Mouse (Mus musculus): ENCODE results near the gene Cd55. TPM values are rescaled to one million over a fixed set of nuclear protein-coding genes. Genes with fewer than 3 reads are reported as not detected.
A peak's percentile ranks its signal among the peaks of the same experiment; 100 is the strongest.

Cd55 gene
- 12.8 and 13.0 TPM in 2 replicates for polyA plus RNA-seq (2014; fragmentation: Nextera tagmentation; extraction: Ambion mirVana)

DNA sequence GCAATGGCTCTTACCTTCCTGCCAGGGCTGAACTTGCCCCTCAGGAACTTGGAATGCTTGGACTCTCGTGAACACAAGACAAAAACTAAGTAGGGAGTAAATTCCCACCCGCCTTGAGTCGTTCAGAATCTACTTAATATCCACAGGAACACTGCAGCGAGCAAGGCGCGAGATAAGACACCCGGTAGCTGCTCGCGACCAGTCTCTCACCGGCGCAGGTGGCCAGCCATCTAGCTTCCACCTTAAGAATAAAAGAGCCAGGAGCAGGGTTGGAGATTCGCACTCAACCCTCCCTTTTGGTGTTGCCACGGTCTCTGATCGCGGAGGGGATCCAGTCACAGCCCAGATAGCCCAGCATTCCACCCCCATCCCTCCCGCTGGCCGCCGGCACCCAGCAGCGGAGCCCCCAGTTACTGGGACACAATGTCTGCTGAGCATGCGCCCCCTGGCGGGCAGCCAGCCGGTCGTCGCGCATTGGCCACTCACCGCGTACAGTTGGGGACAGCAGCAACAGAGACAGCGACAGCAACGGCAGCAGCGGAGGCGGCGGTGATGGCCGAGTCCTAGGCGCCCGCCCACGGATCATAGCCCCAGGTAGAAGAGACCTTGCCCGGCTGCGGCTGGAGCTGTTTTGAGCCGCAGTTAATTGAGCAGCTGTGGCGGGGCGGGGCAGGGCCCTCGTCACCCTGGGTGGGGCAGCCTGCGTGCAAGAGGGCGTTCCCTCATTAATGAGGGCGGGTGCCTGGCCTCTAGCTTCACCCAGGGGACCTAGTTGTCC, at the start of gene Cd55:
Gene Cd55 (minus strand): TSS at position 661 of the 778 bp plus-strand sequence.
- under 1% methylated on average over 44 of the region's 45 CpGs for WGBS
- Histone ChIP-seq H3K27me3 (ENCODE audit: control insufficient read depth, insufficient read depth, low read length) (no peaks in the 10 kb centered on the region), H3K4me2 (replicated peaks; ENCODE audit: low read depth, low read length) (peak within 1 kb of the TSS; percentile 74), H3K36me3 (ENCODE audit: control insufficient read depth, insufficient read depth, low read length) (no peaks in the 10 kb centered on the region), H3K27ac (ENCODE audit: low read depth, low read length) (no peak within 1 kb of the TSS), H3K9ac (ENCODE audit: low read depth, low read length) (peak within 1 kb of the TSS; percentile 48), H3K4me3 (ENCODE audit: low read length) (peak within 1 kb of the TSS; percentile 54), H3K9me3 (ENCODE audit: control insufficient read depth, low read length) (no peaks in the 10 kb centered on the region), H3K4me1 (ENCODE audit: control insufficient read depth, insufficient read depth, low read length) (no peaks in the 10 kb centered on the region)
- ATAC-seq (ENCODE audit: low FRiP score, low TSS enrichment), result peak; percentile 91

DNA sequence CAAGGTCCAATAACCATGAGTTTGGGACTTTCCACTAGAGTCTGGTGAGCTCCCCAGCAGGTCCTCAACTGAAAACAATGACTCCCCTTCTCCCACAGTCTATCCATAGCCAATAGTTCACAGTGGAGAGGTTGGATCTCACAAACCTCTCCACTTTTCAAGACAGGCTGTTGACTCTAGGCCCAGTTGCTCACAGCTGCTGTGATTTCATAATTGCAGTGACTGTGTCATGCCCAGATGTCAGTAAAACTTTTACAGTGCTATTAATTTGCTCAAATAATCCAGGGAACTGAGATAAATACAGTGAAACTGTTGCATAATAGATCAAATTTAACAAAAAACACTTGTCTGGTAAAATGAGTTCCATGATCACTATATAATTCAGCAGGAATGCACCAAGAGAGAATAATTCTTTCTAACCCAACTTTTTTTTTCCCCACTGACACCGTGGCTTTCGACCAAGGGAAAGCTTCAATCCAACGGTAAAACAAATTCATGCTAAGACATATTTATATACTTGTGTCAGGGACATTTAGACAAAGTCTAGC, 49.4 kb upstream of the Cd55 start:
- H3K27me3 ChIP-seq (ENCODE audit: control insufficient read depth, insufficient read depth, low read length), result no peaks in the 10 kb centered on the region
- peak; percentile 22; the same call in 1 of the 2 replicates for ATAC-seq (ENCODE audit: low FRiP score, low TSS enrichment)
- 72% methylated on average over 3 of the region's 3 CpGs for WGBS
- no peak overlapping the region for H3K4me2 ChIP-seq (replicated peaks; ENCODE audit: low read depth, low read length)
- no peak overlapping the region for H3K27ac ChIP-seq (ENCODE audit: low read depth, low read length)
- no peak overlapping the region for H3K4me3 ChIP-seq (ENCODE audit: low read length)
- H3K36me3 ChIP-seq (ENCODE audit: control insufficient read depth, insufficient read depth, low read length), result no peaks in the 10 kb centered on the region
- H3K4me1 ChIP-seq (ENCODE audit: control insufficient read depth, insufficient read depth, low read length), result no peaks in the 10 kb centered on the region
- H3K9ac ChIP-seq (ENCODE audit: low read depth, low read length), result no peak overlapping the region
- no peaks in the 10 kb centered on the region for H3K9me3 ChIP-seq (ENCODE audit: control insufficient read depth, low read length)

DNA sequence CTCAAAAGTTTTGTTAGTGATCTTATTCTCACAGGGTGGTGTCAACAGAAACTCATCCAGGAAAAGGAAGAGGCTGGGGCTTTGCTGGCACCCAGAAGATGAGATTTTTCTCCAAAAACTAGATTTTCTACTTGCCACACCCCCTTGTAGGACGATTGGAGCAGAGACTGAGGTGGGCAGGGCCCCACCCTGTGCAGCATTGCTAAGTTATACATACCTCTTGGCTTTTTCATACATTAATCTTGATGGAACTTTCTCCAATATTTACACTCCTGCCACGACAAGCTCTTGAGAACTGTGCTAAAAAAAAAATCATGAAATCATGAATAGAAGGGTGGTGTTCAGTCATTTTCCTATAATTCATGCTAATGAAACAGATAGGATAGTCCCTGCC, 46.4 kb upstream of the Cd55 start:
- no peak for ATAC-seq (ENCODE audit: low FRiP score, low TSS enrichment)
- WGBS, result 50% methylated on average over 2 of the region's 2 CpGs
- H3K27ac ChIP-seq (ENCODE audit: low read depth, low read length), result no peak overlapping the region
- H3K9me3 ChIP-seq (ENCODE audit: control insufficient read depth, low read length), result no peaks in the 10 kb centered on the region
- no peaks in the 10 kb centered on the region for H3K36me3 ChIP-seq (ENCODE audit: control insufficient read depth, insufficient read depth, low read length)
- no peak overlapping the region for H3K4me2 ChIP-seq (replicated peaks; ENCODE audit: low read depth, low read length)
- no peaks in the 10 kb centered on the region for H3K27me3 ChIP-seq (ENCODE audit: control insufficient read depth, insufficient read depth, low read length)
- H3K9ac ChIP-seq (ENCODE audit: low read depth, low read length), result no peak overlapping the region
- H3K4me1 ChIP-seq (ENCODE audit: control insufficient read depth, insufficient read depth, low read length), result no peaks in the 10 kb centered on the region
- H3K4me3 ChIP-seq (ENCODE audit: low read length), result no peak overlapping the region

DNA sequence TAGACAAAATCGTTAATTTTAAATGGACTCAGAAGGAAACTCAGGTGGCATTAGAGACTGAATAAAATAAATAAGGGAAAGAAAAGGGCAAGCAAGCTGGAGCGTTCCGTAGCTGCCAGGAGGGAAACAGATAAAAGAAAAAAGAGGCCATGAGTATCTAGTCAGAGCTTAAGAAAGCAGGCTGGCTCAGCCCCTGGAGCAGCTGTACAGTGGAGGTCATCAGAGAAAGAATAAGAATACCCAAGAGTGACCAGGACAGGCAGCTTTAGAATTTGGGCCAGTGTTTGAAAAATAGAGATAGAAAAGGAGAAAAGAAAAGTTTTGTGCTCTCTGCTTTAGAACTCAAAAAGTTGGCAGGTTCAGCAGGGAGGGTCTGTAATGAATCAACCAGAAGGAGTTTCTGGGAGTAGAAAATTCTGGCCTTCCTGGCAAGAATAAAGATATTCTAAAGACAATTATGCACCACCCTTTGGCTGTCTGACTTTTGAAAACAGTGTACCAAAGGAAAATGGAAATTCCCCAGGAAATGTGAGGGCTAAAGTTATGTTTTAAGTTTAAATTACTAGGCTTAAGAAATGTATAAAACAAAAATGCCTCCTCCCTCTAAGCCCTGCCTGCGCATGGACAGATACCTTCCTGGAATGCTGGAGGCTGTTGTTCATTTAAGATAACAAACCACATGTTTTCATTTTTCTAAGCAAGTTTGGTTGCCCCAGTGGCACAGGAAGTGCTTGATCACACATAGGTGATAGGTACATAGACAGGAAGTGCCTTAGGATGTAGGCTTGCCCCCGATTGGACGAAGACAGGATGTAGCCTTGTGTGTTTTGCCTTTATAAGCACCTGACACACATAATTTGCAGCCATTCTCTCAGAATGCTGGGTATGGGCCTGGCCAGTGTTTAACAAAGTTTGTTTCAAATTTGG, 45.7 kb upstream of the Cd55 start:
- H3K36me3 ChIP-seq (ENCODE audit: control insufficient read depth, insufficient read depth, low read length), result no peaks in the 10 kb centered on the region
- H3K9me3 ChIP-seq (ENCODE audit: control insufficient read depth, low read length), result no peaks in the 10 kb centered on the region
- no peak for ATAC-seq (ENCODE audit: low FRiP score, low TSS enrichment)
- no peaks in the 10 kb centered on the region for H3K27me3 ChIP-seq (ENCODE audit: control insufficient read depth, insufficient read depth, low read length)
- 72% methylated on average over 6 of the region's 6 CpGs for WGBS
- H3K9ac ChIP-seq (ENCODE audit: low read depth, low read length), result no peak overlapping the region
- H3K4me3 ChIP-seq (ENCODE audit: low read length), result no peak overlapping the region
- no peak overlapping the region for H3K4me2 ChIP-seq (replicated peaks; ENCODE audit: low read depth, low read length)
- H3K27ac ChIP-seq (ENCODE audit: low read depth, low read length), result no peak overlapping the region
- H3K4me1 ChIP-seq (ENCODE audit: control insufficient read depth, insufficient read depth, low read length), result no peaks in the 10 kb centered on the region

DNA sequence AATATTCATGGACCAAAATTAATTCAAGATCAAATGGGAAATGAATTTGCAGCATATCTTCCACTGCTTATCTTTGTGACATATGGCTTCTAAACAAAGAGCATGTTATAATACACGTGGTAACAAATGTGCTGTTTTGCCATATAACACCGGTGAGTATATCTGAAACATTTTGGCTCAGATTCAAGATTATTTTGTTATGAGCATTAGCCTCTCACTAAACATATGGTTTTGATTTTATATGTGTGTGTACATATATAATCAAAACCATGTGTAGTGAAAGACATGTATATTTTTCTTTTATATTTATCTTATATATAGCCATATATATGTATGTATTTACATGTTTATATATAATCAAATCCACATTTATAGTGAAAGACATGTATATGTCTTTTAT, 44.9 kb upstream of the Cd55 start:
- no peaks in the 10 kb centered on the region for H3K9me3 ChIP-seq (ENCODE audit: control insufficient read depth, low read length)
- no peak overlapping the region for H3K4me3 ChIP-seq (ENCODE audit: low read length)
- no peaks in the 10 kb centered on the region for H3K27me3 ChIP-seq (ENCODE audit: control insufficient read depth, insufficient read depth, low read length)
- ATAC-seq (ENCODE audit: low FRiP score, low TSS enrichment), result no peak
- H3K4me1 ChIP-seq (ENCODE audit: control insufficient read depth, insufficient read depth, low read length), result no peaks in the 10 kb centered on the region
- no peak overlapping the region for H3K4me2 ChIP-seq (replicated peaks; ENCODE audit: low read depth, low read length)
- H3K9ac ChIP-seq (ENCODE audit: low read depth, low read length), result no peak overlapping the region
- no peak overlapping the region for H3K27ac ChIP-seq (ENCODE audit: low read depth, low read length)
- WGBS, result 69% methylated on average over 2 of the region's 2 CpGs
- H3K36me3 ChIP-seq (ENCODE audit: control insufficient read depth, insufficient read depth, low read length), result no peaks in the 10 kb centered on the region

DNA sequence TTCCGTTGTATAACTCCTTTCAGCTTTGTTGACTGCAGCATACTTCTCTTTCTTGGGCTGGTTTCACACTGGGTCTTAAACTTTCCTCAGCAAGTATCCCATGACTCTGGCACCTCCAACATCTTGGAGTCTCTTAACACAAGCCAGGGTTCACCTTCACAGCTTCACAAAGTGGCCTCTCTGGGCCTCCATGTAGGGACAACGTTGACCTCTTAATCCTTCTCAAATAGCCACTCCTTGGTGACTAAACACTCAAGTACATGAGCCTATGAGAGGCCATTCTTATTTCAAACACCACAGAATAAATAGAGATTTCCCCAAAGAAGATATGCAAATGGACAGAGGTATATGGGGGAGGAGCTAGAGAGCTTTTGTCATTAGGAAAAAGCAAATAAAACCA, 37.4 kb upstream of the Cd55 start:
- Histone ChIP-seq H3K4me2 (replicated peaks; ENCODE audit: low read depth, low read length) (no peak overlapping the region), H3K4me3 (ENCODE audit: low read length) (no peak overlapping the region), H3K27ac (ENCODE audit: low read depth, low read length) (no peak overlapping the region), H3K9me3 (ENCODE audit: control insufficient read depth, low read length) (no peaks in the 10 kb centered on the region), H3K4me1 (ENCODE audit: control insufficient read depth, insufficient read depth, low read length) (no peaks in the 10 kb centered on the region), H3K27me3 (ENCODE audit: control insufficient read depth, insufficient read depth, low read length) (no peaks in the 10 kb centered on the region), H3K36me3 (ENCODE audit: control insufficient read depth, insufficient read depth, low read length) (no peaks in the 10 kb centered on the region), H3K9ac (ENCODE audit: low read depth, low read length) (no peak overlapping the region)
- whole genome bisulfite sequencing, result 84% methylated on average over 2 of the region's 2 CpGs
- no peak for ATAC-seq (ENCODE audit: low FRiP score, low TSS enrichment)

DNA sequence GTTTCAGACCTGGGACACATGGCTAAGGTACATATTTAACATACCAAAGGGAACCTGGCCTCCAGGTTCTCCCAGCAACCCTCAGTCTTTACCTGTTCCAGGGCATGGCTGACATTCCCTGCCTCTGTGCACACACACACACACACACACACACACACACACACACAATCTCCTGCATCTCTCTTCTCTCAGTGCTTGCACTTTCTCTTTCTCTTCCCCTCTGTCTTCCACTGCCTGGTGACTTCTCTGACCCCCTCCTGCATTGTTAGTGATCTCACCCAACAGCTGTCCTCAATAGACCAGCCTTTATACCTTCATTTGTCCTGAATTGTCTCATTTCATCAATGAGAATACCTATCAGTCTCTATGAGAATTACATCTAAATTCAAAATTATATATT, 35.8 kb upstream of the Cd55 start:
- no peak overlapping the region for H3K27ac ChIP-seq (ENCODE audit: low read depth, low read length)
- no peaks in the 10 kb centered on the region for H3K9me3 ChIP-seq (ENCODE audit: control insufficient read depth, low read length)
- ATAC-seq (ENCODE audit: low FRiP score, low TSS enrichment), result no peak
- H3K4me2 ChIP-seq (replicated peaks; ENCODE audit: low read depth, low read length), result no peak overlapping the region
- no peaks in the 10 kb centered on the region for H3K4me1 ChIP-seq (ENCODE audit: control insufficient read depth, insufficient read depth, low read length)
- H3K4me3 ChIP-seq (ENCODE audit: low read length), result no peak overlapping the region
- H3K27me3 ChIP-seq (ENCODE audit: control insufficient read depth, insufficient read depth, low read length), result no peaks in the 10 kb centered on the region
- H3K9ac ChIP-seq (ENCODE audit: low read depth, low read length), result no peak overlapping the region
- H3K36me3 ChIP-seq (ENCODE audit: control insufficient read depth, insufficient read depth, low read length), result no peaks in the 10 kb centered on the region

DNA sequence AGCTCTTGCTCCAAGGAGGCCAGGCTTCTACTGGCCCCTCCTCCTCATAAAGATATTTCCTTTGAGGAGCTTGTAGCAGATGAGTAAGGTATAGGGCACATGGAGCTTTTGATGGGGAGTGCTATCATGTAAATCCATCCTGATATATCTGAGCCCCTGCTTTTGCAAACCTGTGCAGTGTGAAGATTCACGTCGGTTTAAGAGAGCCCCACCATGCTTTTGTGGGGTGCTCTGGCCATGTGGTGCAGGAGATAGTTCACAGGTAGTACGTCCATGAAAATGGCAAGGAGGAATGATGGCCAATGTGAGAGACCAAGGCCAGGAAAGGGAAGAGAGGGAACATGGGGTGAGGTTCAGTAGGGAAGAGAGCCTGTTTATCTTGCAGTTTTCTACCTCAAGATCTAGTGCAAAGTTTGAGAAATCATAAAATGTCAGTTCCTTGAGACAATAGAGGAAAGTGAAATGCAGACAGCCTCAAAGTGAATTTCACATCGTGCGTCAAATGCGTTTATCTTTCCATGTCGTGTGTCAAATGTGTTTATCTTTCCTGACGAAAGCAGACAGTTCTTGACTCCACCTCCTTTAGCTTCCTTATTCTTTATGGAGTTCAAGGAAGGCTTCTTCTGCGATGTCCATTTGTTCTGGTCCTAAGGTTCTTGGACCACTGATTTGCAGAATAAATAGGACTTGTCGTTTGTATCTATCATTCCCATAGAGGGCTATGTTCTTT, 24.4 kb upstream of the Cd55 start:
- Histone ChIP-seq H3K27me3 (ENCODE audit: control insufficient read depth, insufficient read depth, low read length) (no peaks in the 10 kb centered on the region), H3K36me3 (ENCODE audit: control insufficient read depth, insufficient read depth, low read length) (no peaks in the 10 kb centered on the region), H3K9me3 (ENCODE audit: control insufficient read depth, low read length) (no peaks in the 10 kb centered on the region), H3K4me2 (replicated peaks; ENCODE audit: low read depth, low read length) (no peak overlapping the region), H3K4me1 (ENCODE audit: control insufficient read depth, insufficient read depth, low read length) (no peaks in the 10 kb centered on the region), H3K27ac (ENCODE audit: low read depth, low read length) (no peak overlapping the region), H3K4me3 (ENCODE audit: low read length) (no peak overlapping the region), H3K9ac (ENCODE audit: low read depth, low read length) (no peak overlapping the region)
- ATAC-seq (ENCODE audit: low FRiP score, low TSS enrichment), result no peak
- 66% methylated on average over 10 of the region's 10 CpGs for WGBS
